Mouse (Mus musculus) retina, postnatal 1 day (tissue): ENCODE data around the gene Olfr913.

Experiments
- DNase-seq: peaks from one replicate; pipeline ENCODE4 v3.0.0-alpha.2; 2012

Gene Olfr913

GRCm38 (mm10) chr9:38592459-38592858 lies at the start of gene Olfr913:
Gene Olfr913 (plus strand): TSS chr9:38592759.
- DNase-seq, result no peak

GRCm38 (mm10) chr9:38579878-38580277 lies 12.7 kb upstream of the Olfr913 start, which contains the start of gene Olfr912:
Gene Olfr912 (plus strand): TSS chr9:38580178.
- no peak for DNase-seq

DNA sequence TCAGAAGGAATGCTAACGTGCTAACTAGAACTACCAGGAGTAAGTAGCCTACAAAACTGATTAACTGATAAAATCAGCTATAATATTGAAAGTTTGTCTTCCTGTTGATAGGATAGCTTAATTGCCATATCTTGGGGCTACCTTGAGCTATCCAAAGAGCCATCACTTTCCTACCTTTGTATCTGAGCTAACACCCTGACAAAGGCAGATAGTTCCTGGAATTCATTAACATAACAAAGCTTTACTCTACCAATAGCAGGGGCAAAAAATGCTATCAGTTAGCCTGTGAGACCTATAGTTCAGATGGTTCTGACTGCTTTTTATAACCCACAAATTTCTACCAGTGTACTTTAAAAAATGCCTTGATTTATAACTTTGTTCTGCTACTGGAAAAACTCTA lies 1.5 kb upstream of the Olfr913 start:
- DNase-seq, result no peak

DNA sequence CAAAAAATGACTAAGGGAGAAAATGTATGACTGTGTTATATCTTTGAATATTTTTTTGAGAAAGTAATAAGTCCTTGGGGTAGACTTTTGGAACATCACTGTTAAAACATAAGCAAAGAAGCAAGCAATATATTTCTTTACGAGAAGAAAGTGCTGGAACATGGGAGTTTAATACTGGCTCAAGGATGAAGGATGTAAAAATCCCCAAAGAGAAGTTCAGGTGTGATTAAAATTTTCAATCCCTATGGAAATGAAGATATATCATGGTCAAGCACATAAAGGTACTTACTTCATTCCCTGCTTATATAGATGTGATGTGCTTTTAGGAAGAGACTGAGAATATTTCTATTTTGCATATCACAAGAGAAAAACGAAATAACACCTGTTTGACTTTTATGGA lies 12.2 kb downstream of the Olfr913 start, which contains the start of gene Olfr914:
TSS of gene Olfr914 (plus strand) at position 301 of the 400 bp plus-strand sequence.
- DNase-seq, result no peak

DNA sequence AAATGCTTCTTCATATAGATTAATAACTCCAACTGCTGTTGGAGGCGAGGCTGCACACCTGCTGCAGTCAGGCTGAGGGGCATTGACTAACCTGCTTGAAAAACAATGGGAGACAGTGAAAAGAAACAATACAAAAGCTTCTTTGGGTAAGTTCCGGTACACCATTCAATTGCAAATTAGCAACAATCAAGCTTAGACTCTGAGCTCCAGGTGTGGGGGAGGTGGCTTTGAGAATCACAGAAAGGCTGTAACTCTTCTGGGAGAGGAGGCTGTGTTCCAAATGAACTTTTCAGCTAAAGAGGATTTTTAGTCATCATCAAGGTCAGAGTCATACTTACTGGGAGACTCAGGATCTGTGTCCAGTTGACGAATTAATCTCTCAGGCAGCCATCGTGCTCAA lies 39.8 kb downstream of the Olfr913 start:
- no peak for DNase-seq
